Mouse (Mus musculus) MEL (cell line): ENCODE results near the gene Syt1. TPM values are rescaled to one million over a fixed set of nuclear protein-coding genes. Genes with fewer than 3 reads are reported as not detected.

Experiments used
- DNase-seq: peaks from one replicate; pipeline ENCODE4 v3.0.0; 2011; ENCODE audit warnings: low read depth, low spot score
- H3K27ac ChIP-seq: 2 replicates; pipeline ENCODE4 v1.5.1; 2012; ENCODE audit warnings: low read depth, mild to moderate bottlenecking, control low read depth, low read length, moderate library complexity; ENCODE audit not compliant: control insufficient read depth
- H3K27me3 ChIP-seq, 2 experiments: fragments of 150-350 bp in 1 of 2; sonication (generic) in 1 of 2; 2 replicates each; pipeline ENCODE4 v1.6.1; 2012; ENCODE audit warnings: low read length in 2 of 2, mild to moderate bottlenecking in 2 of 2, improper control_type of control experiment in 1 of 2, moderate library complexity in 1 of 2; ENCODE audit not compliant: insufficient read depth in 2 of 2, control insufficient read depth in 1 of 2
- H3K36me3 ChIP-seq, 2 experiments: 2 replicates each; pipeline ENCODE4 v1.6.1; 2012 to 2014; ENCODE audit warnings: low read length in 2 of 2, improper control_type of control experiment in 1 of 2, inconsistent platforms in 1 of 2, mild to moderate bottlenecking in 1 of 2; ENCODE audit not compliant: insufficient read depth in 2 of 2, control insufficient read depth in 1 of 2
- H3K4me1 ChIP-seq, 2 experiments: fragments of 150-350 bp in 1 of 2; sonication (generic) in 1 of 2; 2 replicates each; pipeline ENCODE4 v1.6.1; 2012; ENCODE audit warnings: low read length in 2 of 2, improper control_type of control experiment in 1 of 2, mild to moderate bottlenecking in 1 of 2; ENCODE audit not compliant: insufficient read depth in 2 of 2, control insufficient read depth in 1 of 2
- H3K4me3 ChIP-seq, 2 experiments: fragments of 150-350 bp in 1 of 2; sonication (generic) in 1 of 2; 2 replicates each; pipeline ENCODE4 v1.5.1; 2012; ENCODE audit warnings: low read depth in 2 of 2, low read length in 2 of 2, mild to moderate bottlenecking in 2 of 2, moderate library complexity in 2 of 2, control low read depth in 1 of 2, improper control_type of control experiment in 1 of 2; ENCODE audit not compliant: control insufficient read depth in 1 of 2, insufficient read depth in 1 of 2
- H3K79me2 ChIP-seq: 2 replicates; pipeline ENCODE4 v1.6.1; 2012; ENCODE audit warnings: mild to moderate bottlenecking, low read length, moderate library complexity; ENCODE audit not compliant: control insufficient read depth, poor library complexity, insufficient read depth
- H3K9ac ChIP-seq: 2 replicates; pipeline ENCODE4 v1.6.1; 2012; ENCODE audit warnings: low read depth, mild to moderate bottlenecking, control low read depth, low read length, moderate library complexity; ENCODE audit not compliant: control insufficient read depth, poor library complexity, severe bottlenecking
- H3K9me3 ChIP-seq: fragments of 150-350 bp; sonication (generic); replicated peaks from 2 replicates; pipeline ENCODE4 v1.6.1; 2012; ENCODE audit warnings: mild to moderate bottlenecking, low read length, improper control_type of control experiment, moderate library complexity; ENCODE audit not compliant: insufficient read depth
- CHD1 ChIP-seq: IDR thresholded peaks from 2 replicates; pipeline ENCODE4 v1.6.1; 2012; ENCODE audit warnings: low read depth, mild to moderate bottlenecking, inconsistent platforms, low read length, improper control_type of control experiment
- CTCF ChIP-seq, 3 experiments: IDR thresholded peaks in 2 of 3; conservative IDR thresholded peaks in 1 of 3; 2 replicates each; pipeline ENCODE4 v1.5.1; 2011 to 2012; ENCODE audit warnings: low read length in 3 of 3, low read depth in 2 of 3, mild to moderate bottlenecking in 2 of 3, improper control_type of control experiment in 1 of 3, inconsistent platforms in 1 of 3, mixed read lengths in 1 of 3, moderate library complexity in 1 of 3; ENCODE audit not compliant: control insufficient read depth in 1 of 3, insufficient read depth in 1 of 3, poor library complexity in 1 of 3, severe bottlenecking in 1 of 3
- E2F4 ChIP-seq: IDR thresholded peaks from 2 replicates; pipeline ENCODE4 v1.6.1; 2011; ENCODE audit warnings: low read depth, low read length, improper control_type of control experiment, borderline replicate concordance
- ELF1 ChIP-seq: IDR thresholded peaks from 2 replicates; pipeline ENCODE4 v1.6.1; 2014; ENCODE audit warnings: low read depth, mild to moderate bottlenecking, inconsistent platforms, low read length, improper control_type of control experiment, moderate library complexity
- ETS1 ChIP-seq: IDR thresholded peaks from 2 replicates; pipeline ENCODE4 v1.6.1; 2012; ENCODE audit warnings: low read depth, mild to moderate bottlenecking, inconsistent platforms, low read length, improper control_type of control experiment, moderate library complexity
- JUND ChIP-seq: IDR thresholded peaks from 2 replicates; pipeline ENCODE4 v1.6.1; 2011; ENCODE audit warnings: low read depth, mild to moderate bottlenecking, improper control_type of control experiment, low read length
- MAX ChIP-seq: IDR thresholded peaks from 2 replicates; pipeline ENCODE4 v1.6.1; 2011; ENCODE audit warnings: low read length, improper control_type of control experiment
- MEF2A ChIP-seq: IDR thresholded peaks from 2 replicates; pipeline ENCODE4 v1.6.1; 2014; ENCODE audit warnings: low read depth, mild to moderate bottlenecking, inconsistent platforms, low read length, improper control_type of control experiment; ENCODE audit not compliant: poor library complexity, insufficient replicate concordance, severe bottlenecking; ENCODE audit errors: extremely low read depth
- MYB ChIP-seq: IDR thresholded peaks from 2 replicates; pipeline ENCODE4 v1.6.1; 2011; ENCODE audit warnings: mild to moderate bottlenecking, low read depth, low read length, improper control_type of control experiment
- MYC ChIP-seq: IDR thresholded peaks from 2 replicates; pipeline ENCODE4 v1.6.1; 2011; ENCODE audit warnings: low read depth, mild to moderate bottlenecking, low read length, improper control_type of control experiment, moderate library complexity
- POLR2AphosphoS2 ChIP-seq: IDR thresholded peaks from 2 replicates; pipeline ENCODE4 v1.6.1; 2011; ENCODE audit warnings: low read length, improper control_type of control experiment
- RAD21 ChIP-seq: IDR thresholded peaks from 2 replicates; pipeline ENCODE4 v1.6.1; 2011; ENCODE audit warnings: mild to moderate bottlenecking, low read depth, low read length, improper control_type of control experiment
- SIN3A ChIP-seq: IDR thresholded peaks from 2 replicates; pipeline ENCODE4 v1.6.1; 2012; ENCODE audit warnings: low read length, improper control_type of control experiment, inconsistent platforms
- SMC3 ChIP-seq: IDR thresholded peaks from 2 replicates; pipeline ENCODE4 v1.6.1; 2011; ENCODE audit warnings: low read depth, low read length, improper control_type of control experiment
- TAL1 ChIP-seq: IDR thresholded peaks from 2 replicates; pipeline ENCODE4 v1.6.1; 2012; ENCODE audit warnings: mild to moderate bottlenecking, inconsistent platforms, low read length, moderate library complexity, mixed read lengths
- TBP ChIP-seq: IDR thresholded peaks from 2 replicates; pipeline ENCODE4 v1.8.0; 2011; ENCODE audit warnings: low read depth, low read length, improper control_type of control experiment
- ZC3H11A ChIP-seq: IDR thresholded peaks from 2 replicates; pipeline ENCODE4 v1.6.1; 2012; ENCODE audit warnings: low read depth, mild to moderate bottlenecking, inconsistent platforms, low read length, improper control_type of control experiment
- ZMIZ1 ChIP-seq: IDR thresholded peaks from 2 replicates; pipeline ENCODE4 v1.6.1; 2012; ENCODE audit warnings: low read depth, mild to moderate bottlenecking, inconsistent platforms, low read length, improper control_type of control experiment, moderate library complexity
- polyA plus RNA-seq, 2 experiments: library from polyadenylated mRNA; stranded (reverse) in 1 of 2; unstranded in 1 of 2; fragments of >175 nt in 1 of 2; fragments of >200 nt in 1 of 2; gene quantifications; 2 replicates each; pipeline versions ENCODE4 v1.2.1 to v1.2.4; 2012; ENCODE audit warnings: low replicate concordance in 2 of 2, low read depth in 1 of 2; ENCODE audit not compliant: insufficient read length in 2 of 2, insufficient read depth in 1 of 2, missing spikeins in 1 of 2
- total RNA-seq: library from RNA; depleted of rRNA; stranded (reverse); fragments of 300-350 nt; gene quantifications from 2 replicates; pipeline ENCODE4 v1.2.3, GENCODE M21; 2012

The Syt1 gene
- total and polyA plus RNA-seq, 3 experiments = not detected

- Histone ChIP-seq H3K36me3 (no peaks in the 10 kb centered on the region), H3K4me3 (no peak overlapping the region), H3K9ac (no peak overlapping the region), H3K9me3 (no peaks in the 10 kb centered on the region), H3K79me2 (no peaks in the 10 kb centered on the region), H3K4me1 (no peaks in the 10 kb centered on the region), H3K27ac (no peak overlapping the region), H3K27me3 (no peaks in the 10 kb centered on the region)
- TF ChIP-seq ETS1 (no peak), MAX (no peak), RAD21 (no peak), TBP (no peak), ZMIZ1 (no peak), MYC (no peak)
- no peak for DNase-seq
Observed at GRCm38 (mm10) chr10:108652066-108652465, 358.7 kb downstream of the Syt1 start.

- DNase-seq = no peak
- Histone ChIP-seq H3K4me3 (no peak overlapping the region), H3K4me1 (no peaks in the 10 kb centered on the region), H3K27ac (no peak overlapping the region), H3K79me2 (no peaks in the 10 kb centered on the region), H3K9me3 (no peaks in the 10 kb centered on the region), H3K36me3 (no peaks in the 10 kb centered on the region), H3K9ac (no peak overlapping the region), H3K27me3 (no peaks in the 10 kb centered on the region)
- TF ChIP-seq CHD1 = no peak
- no peak for TF ChIP-seq SIN3A
- no peak for TF ChIP-seq ELF1
- TF ChIP-seq CTCF (IDR thresholded peaks at IDR 0.05 in 2 of 3, conservative IDR thresholded peaks at IDR 0.05 in 1 of 3; ENCODE audit: control insufficient read depth in 1 of 3, insufficient read depth in 1 of 3, low read depth in 2 of 3, low read length in 3 of 3, poor library complexity in 1 of 3, severe bottlenecking in 1 of 3) = no peak
Observed at GRCm38 (mm10) chr10:108649174-108649573, 361.6 kb downstream of the Syt1 start.

GRCm38 (mm10) chr10:108643915-108644314 is 366.9 kb downstream of the Syt1 start:
- H3K9me3 ChIP-seq = no peaks in the 10 kb centered on the region
- no peak overlapping the region for H3K9ac ChIP-seq
- H3K36me3 ChIP-seq = no peaks in the 10 kb centered on the region
- TF ChIP-seq RAD21 (no peak), JUND (no peak), SMC3 (no peak), ZC3H11A (no peak), MYB (no peak), TBP (no peak), MAX (no peak), TAL1 (no peak), MEF2A (no peak), E2F4 (no peak), POLR2AphosphoS2 (no peak)
- no peaks in the 10 kb centered on the region for H3K79me2 ChIP-seq
- no peak overlapping the region for H3K27ac ChIP-seq
- H3K4me1 ChIP-seq = no peaks in the 10 kb centered on the region
- no peak overlapping the region for H3K4me3 ChIP-seq
- no peaks in the 10 kb centered on the region for H3K27me3 ChIP-seq
- no peak for DNase-seq
